Mouse (Mus musculus): Measurements from ENCODE around the gene Fbxw4.

GRCm38 (mm10) chr19:45573033-45573432, 87.1 kb downstream of the Fbxw4 start:
- TF ChIP-seq CTCF (IDR thresholded peaks at IDR 0.05; ENCODE audit: low read depth, low read length) (no peak), GATA1 (IDR thresholded peaks at IDR 0.05; ENCODE audit: borderline replicate concordance, low read length) (no peak)
